Mouse (Mus musculus): Measurements from ENCODE around the gene Tle4. TPM values are rescaled to one million over a fixed set of nuclear protein-coding genes. Genes with fewer than 3 reads are reported as not detected.

Gene Tle4
- polyA plus RNA-seq, 1 experiment, result 16.3 TPM

DNA sequence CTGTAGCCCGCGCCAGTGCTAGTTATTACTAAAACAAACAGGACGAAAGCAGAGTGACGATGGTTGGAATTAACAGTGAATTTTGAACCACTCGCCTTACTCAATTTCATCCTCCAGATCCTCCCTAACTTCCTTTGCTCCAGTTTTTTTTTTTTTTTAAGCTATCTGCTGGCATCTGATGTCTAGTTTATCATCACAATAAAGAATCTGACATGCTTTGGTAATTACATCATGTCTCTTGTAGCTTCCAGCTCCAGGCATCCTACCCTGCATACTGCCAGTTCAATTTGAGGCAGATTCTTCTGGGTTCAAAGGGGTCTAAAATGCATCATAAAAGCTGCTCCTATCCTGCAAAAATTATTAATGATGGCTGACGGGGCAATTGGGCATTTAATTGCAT is 181.9 kb downstream of the Tle4 start:
- TF ChIP-seq POLR2A (IDR thresholded peaks at IDR 0.05; ENCODE audit: borderline replicate concordance, insufficient read depth, low read length), result no peak
- no peak for TF ChIP-seq CTCF (IDR thresholded peaks at IDR 0.05; ENCODE audit: borderline replicate concordance, insufficient read depth, low read depth, low read length)
- H3K27ac ChIP-seq (ENCODE audit: insufficient read depth, low read length), result no peak overlapping the region
- DNase-seq, result no peak
- 80% methylated on average over 6 of the region's 6 CpGs for WGBS
- H3K4me3 ChIP-seq (replicated peaks; ENCODE audit: insufficient read depth, low read depth, low read length), result no peak overlapping the region
- H3K27me3 ChIP-seq (ENCODE audit: control insufficient read depth, insufficient read depth, low read length), result no peaks in the 10 kb centered on the region; the same call in 1 of the 2 replicates
- peaks cover 7% of the 10 kb centered on the region; the same call in 1 of the 2 replicates for H3K4me1 ChIP-seq (ENCODE audit: control insufficient read depth, insufficient read depth, low read length)

DNA sequence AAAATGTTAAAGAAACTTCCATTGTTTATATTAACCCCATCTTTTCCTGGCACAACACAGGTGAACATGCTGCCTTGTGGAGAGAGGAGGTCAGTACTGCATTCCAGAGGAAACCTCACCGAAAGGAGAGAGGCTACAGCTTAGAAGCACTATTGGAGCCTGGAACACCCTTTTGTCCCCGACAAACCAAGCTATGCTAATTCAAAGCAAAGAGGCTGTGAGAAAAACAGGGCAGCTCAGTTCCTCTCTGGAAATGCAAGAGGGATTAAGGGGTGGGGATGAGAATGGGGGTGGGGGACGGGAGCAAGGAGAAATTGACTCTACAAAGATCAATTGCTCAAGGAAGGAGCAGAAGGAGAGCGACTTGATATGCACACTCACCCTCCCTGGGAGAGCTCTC is 182.9 kb downstream of the Tle4 start:
- peaks cover 7% of the 10 kb centered on the region; the same call in 1 of the 2 replicates for H3K4me1 ChIP-seq (ENCODE audit: control insufficient read depth, insufficient read depth, low read length)
- WGBS, result 67% methylated on average over 4 of the region's 4 CpGs
- DNase-seq, result no peak
- no peaks in the 10 kb centered on the region; the same call in 1 of the 2 replicates for H3K27me3 ChIP-seq (ENCODE audit: control insufficient read depth, insufficient read depth, low read length)
- H3K27ac ChIP-seq (ENCODE audit: insufficient read depth, low read length), result no peak overlapping the region
- TF ChIP-seq POLR2A (IDR thresholded peaks at IDR 0.05; ENCODE audit: borderline replicate concordance, insufficient read depth, low read length) (no peak), CTCF (IDR thresholded peaks at IDR 0.05; ENCODE audit: borderline replicate concordance, insufficient read depth, low read depth, low read length) (no peak)
- H3K4me3 ChIP-seq (replicated peaks; ENCODE audit: insufficient read depth, low read depth, low read length), result no peak overlapping the region

DNA sequence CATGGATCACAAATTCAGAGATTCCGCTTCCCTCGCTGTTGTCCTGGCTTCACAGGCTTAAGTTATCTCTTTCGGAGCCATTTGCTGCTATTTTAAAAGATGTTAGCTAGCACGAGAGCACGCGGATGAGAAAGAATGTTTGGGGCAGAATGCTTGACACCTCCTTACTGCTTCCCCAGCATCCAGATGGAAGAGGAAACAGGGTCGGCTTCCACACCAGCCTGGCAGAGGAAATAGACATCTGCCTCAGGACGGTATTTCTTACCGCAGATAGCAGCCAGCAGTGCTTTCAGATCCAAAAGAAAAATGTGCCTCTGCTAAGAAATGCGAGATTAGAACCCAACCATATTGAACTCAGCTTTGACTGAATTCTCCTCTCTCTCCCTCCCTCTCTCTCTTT is 191.2 kb downstream of the Tle4 start:
- WGBS, result 60% methylated on average over 10 of the region's 10 CpGs
- Histone ChIP-seq H3K4me1 (ENCODE audit: control insufficient read depth, insufficient read depth, low read length) (no peaks in the 10 kb centered on the region), H3K27me3 (ENCODE audit: control insufficient read depth, insufficient read depth, low read length) (no peaks in the 10 kb centered on the region), H3K27ac (ENCODE audit: insufficient read depth, low read length) (no peak overlapping the region), H3K4me3 (replicated peaks; ENCODE audit: insufficient read depth, low read depth, low read length) (no peak overlapping the region)
- DNase-seq, result no peak
- TF ChIP-seq POLR2A (IDR thresholded peaks at IDR 0.05; ENCODE audit: borderline replicate concordance, insufficient read depth, low read length) (no peak), CTCF (IDR thresholded peaks at IDR 0.05; ENCODE audit: borderline replicate concordance, insufficient read depth, low read depth, low read length) (no peak)
